Mouse (Mus musculus): ENCODE measurements around the gene Zfp277.

- TF ChIP-seq POLR2A (IDR thresholded peaks at IDR 0.05; ENCODE audit: extremely low read depth, insufficient read depth, low read length) (no peak), CTCF (IDR thresholded peaks at IDR 0.05; ENCODE audit: extremely low read depth, insufficient read depth, low read length) (no peak)
Measured at GRCm38 (mm10) chr12:40449119-40449795, 3.6 kb upstream of the Zfp277 start.
